Mouse (Mus musculus): ENCODE data around the gene Cmip.

GRCm38 (mm10) chr8:117233199-117233598 is 23.7 kb upstream of the Cmip start:
- TF ChIP-seq POLR2A (IDR thresholded peaks at IDR 0.05; ENCODE audit: borderline replicate concordance, extremely low read depth, low read depth, low read length), result no peak
- no peak for TF ChIP-seq CTCF (IDR thresholded peaks at IDR 0.05; ENCODE audit: insufficient read depth, low read length)
